Mouse (Mus musculus): Measurements from ENCODE around the gene Tmigd3. TPM values are rescaled to one million over a fixed set of nuclear protein-coding genes. Genes with fewer than 3 reads are reported as not detected.

The Tmigd3 gene
- under 1 TPM; 0.34 to 0.52 TPM for total RNA-seq (2021)

DNA sequence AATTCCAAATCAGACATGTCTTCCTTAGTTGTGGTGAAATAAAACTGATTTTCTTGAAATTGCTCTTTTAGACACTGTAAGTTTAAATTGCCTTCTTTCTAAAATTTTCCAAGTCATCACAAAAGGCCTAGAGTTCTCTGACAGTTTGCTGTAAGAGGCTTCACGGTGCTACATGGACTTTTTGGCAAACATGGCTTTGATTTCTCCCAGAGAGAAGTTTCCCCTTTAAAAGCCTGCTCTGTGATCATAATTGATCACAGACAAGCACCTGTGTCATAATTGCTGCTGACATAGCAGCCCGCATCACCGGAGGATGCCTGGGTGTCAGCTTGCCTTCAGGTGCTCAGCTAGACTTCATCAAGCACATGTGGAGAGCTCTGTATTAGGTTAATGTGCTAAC is at the start of gene Tmigd3, which contains the start of gene Adora3:
Tmigd3 (plus strand) TSS at position 346 of the 400 bp plus-strand sequence.
Adora3 (plus strand) TSS at position 301 of the 400 bp plus-strand sequence.
- DNase-seq = no peak

GRCm38 (mm10) chr3:105821504-105821903 is 49.2 kb upstream of the Tmigd3 start:
- DNase-seq = no peak

DNA sequence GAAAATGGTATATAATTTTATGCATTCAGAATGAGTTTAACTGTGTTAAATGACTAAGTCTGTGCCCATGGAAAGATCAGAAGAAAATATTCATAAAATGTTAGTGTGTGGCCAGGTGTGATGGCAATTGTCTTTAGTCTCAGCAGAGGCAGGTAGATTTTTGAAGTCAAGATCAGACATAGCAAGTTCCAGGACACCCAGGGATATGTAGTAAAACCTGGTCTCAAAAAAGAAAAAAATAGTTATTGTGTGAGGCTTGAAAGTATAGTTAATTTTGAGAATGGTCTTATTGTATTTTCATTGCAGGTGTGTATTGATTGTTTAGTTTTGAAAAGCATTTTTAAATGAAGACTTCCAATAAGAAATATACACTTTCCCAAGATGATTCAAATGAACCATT is 47.1 kb upstream of the Tmigd3 start:
- DNase-seq = no peak

DNA sequence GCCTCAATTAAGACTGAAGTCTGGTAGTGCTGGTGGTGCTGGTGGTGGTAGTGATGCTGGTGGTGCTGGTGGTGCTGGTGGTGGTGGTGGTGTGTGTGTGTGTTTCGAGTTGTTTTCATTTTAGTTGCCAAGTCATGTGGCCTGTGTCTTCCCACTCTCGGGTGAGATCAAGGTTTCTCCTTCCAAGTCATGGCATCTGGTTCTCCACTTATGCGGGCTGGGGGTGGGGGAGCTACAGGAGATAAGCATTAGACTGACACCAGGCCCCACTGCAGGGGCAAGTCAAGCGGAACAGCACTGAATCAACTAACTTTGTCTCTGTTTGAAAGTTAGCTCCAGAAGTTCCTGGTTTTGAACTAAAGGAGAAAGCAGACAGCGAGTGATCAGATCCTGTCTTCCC is 46.6 kb upstream of the Tmigd3 start:
- DNase-seq = peak; percentile 40

GRCm38 (mm10) chr3:105824704-105825103 is 46.0 kb upstream of the Tmigd3 start:
- DNase-seq = no peak

DNA sequence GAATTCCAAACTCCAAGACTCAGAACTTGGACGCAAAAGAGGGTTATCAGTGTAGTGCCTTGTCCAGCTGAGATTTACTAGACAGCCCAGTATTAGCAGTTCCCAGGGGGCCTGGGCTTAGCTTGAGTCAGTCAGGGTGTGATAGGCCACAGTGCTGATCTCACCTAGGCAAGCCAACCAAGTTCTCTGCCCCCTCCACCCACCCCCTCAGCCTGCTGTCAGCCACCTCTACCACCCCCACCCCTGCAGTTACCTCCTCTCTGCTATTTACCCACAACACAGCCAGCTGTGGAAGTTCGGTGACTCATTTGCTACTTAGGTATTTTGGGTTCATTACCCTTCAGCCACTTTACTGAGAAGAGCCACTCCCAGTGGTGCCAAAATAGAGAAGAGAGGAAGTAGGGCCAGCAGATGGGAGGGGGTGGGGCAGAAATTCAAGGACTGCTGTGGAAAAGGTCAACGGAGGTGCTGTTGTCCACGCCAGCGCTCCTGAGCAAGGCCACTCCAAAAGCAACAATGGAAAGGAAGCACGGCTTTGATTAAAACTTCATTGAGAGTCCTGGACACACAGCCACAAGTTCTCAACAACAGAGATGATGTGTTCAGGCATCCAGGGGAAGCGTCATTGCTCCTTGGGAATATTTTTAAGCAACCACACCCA is 45.1 kb upstream of the Tmigd3 start:
- peak; percentile 70 for DNase-seq

DNA sequence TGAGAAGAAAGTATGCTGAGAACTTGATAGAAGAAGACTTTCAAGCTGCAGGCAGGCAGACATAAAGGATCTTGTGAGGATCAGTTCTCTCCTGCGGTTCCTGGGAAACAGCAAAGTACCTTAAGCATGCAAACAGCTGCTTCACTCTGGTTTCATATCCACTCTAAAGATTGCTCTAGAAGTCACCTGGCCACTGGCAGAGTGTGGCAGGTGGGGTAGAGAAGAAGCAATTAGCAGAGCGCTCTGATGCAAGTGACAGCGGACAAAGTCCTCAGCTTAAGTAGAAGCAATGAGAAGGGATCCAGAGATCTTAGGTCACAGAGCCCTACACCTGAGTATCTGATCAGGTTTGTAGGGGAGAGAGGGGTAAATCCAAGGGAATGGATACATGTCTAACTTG is 39.1 kb upstream of the Tmigd3 start:
- no peak for DNase-seq

GRCm38 (mm10) chr3:105835875-105836274 is 34.8 kb upstream of the Tmigd3 start:
- no peak for DNase-seq

GRCm38 (mm10) chr3:105836883-105837282 is 33.8 kb upstream of the Tmigd3 start:
- DNase-seq = no peak

- no peak for DNase-seq
Observed at GRCm38 (mm10) chr3:105838655-105839054, 32.0 kb upstream of the Tmigd3 start.

GRCm38 (mm10) chr3:105839836-105840235 is 30.9 kb upstream of the Tmigd3 start:
- no peak for DNase-seq

GRCm38 (mm10) chr3:105846294-105847069 is 24.2 kb upstream of the Tmigd3 start:
- DNase-seq = no peak

DNA sequence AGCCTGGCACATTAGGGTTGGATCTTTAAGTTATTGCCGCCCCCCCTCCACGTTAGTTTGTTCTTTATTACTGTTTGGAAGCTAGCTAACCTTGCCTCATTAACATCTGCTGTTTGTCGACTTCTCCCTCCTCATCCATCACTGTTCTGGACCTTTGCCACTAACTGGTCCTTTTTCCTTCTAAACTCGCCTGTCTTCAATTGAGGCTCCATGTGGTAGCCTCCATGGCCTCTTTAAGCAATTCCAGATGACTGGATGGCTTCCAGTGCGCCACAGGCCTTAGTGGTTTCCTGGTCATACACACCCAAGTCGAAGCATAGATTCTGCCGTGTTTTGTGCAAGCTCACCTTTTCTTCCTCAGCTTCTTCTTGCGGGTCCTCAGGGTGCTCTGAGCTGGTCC is 16.9 kb upstream of the Tmigd3 start:
- DNase-seq = no peak

DNA sequence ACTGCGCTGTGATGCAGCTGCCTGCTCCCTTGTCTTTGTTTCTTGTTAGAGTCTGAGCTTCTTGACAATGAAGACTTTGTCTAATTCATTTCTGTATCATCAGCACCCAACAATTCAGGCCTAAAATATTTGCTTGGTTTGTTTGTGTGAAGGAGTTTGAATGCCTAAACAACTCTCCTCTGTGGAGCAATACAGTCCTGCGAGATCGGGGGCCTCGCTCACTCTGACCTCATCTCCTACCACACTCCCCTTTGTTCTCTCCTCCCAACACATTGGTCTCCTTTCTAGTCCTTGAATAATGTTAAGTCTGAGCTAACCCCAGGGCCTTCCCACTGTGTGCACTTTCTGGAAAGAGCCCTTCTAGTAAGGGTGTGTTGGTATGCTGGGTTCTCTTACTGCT is 15.9 kb upstream of the Tmigd3 start:
- DNase-seq = no peak

- DNase-seq = no peak
Observed at GRCm38 (mm10) chr3:105857513-105857912, 13.2 kb upstream of the Tmigd3 start.

GRCm38 (mm10) chr3:105861747-105862366 is 8.8 kb upstream of the Tmigd3 start:
- DNase-seq = no peak

DNA sequence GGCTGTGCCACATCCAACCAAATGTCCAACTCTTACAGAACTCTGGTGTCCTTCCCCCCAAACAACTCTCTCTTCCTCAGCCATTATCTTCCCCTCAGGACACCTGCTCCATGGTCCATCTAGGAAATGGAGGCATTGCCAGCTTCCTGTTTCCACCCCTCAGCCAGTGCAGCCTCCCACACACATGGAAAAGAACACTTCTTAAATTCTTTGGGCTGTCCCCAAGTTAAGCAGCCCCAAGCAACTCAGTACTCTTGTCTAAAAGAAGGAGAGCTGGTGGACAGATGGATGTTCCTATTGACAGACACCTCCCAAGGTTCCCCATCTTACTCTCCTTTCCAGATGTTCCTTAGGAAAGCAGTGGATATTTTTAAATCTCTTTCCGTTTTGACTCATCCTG is 6.6 kb upstream of the Tmigd3 start:
- DNase-seq = no peak

- no peak for DNase-seq
Observed at GRCm38 (mm10) chr3:105865122-105865521, 5.6 kb upstream of the Tmigd3 start.

GRCm38 (mm10) chr3:105868135-105868534 is 2.6 kb upstream of the Tmigd3 start:
- DNase-seq = peak; percentile 53

GRCm38 (mm10) chr3:105872034-105872433 is 1.3 kb downstream of the Tmigd3 start:
- no peak for DNase-seq

DNA sequence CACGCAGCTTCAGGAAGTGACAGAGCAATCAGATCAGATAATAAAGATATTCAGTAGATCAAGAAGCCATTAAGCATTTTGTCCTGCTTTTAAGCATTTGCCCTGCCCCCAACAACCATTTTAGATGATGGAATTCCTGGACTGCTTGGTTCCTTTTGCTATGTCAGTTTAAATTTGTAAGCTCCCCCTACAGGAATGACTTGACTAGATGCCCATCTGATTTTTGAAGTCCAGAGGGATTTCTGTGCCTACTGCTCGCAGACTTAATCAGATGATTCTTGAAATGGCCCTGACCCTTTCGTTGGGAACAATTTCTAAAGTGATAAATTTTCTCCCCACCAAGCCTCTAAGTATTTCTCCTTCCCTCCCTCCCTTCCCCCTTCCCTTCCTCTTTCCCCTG is 1.9 kb downstream of the Tmigd3 start:
- no peak for DNase-seq

DNA sequence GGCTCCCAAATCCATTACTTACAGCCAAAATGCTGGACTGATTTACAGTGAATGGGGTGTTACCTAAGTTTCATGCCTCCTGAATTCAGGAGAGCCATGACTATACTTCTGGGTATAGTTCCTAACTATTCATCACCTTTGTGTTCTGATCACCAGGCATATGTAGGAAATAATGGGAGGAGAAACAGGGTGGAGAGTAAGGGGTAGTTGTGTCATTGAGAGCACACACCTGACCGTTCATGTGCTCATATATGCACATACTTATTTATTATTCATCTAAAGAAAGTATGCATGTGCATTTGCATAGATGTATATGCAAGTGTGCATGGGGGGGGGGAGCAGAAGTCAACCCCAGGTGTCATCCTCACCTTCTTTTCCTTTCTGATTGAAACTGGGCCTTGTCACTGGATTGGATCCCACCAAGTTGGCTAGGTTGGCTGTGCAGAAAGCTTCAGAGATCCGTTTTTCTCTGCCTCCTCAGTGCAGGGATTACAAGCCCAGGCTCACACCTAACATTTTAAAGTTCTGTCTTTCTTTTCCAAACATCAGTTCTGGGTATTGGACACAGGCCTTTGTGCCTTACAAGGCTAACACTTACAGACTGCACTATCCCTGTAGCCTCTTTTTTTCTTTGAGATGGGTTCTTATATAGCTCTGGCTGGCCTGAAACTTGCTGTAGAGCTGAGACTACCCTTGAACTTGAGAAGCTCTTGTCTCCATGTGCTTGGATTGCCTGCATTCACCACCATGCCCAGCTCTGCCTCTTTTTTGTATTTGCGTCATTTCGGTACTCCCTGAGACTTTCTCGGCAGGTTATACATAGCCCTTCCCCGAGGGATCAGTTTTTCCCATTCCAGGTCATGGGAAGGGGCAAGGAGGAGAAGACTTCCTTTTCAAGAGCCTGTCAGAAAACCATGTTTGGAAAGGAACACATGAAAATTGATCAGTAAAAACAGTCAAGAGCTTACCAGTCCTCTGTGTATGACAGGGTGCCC is 3.0 kb downstream of the Tmigd3 start:
- no peak for DNase-seq
